Mouse (Mus musculus) stomach, postnatal 0 days (tissue): ENCODE results near the gene Gm20425.

Experiments
- CTCF ChIP-seq: IDR thresholded peaks from 2 replicates; pipeline ENCODE4 v1.5.1; 2016; ENCODE audit warnings: antibody characterized with exemption, low read depth, mild to moderate bottlenecking, moderate library complexity
- EP300 ChIP-seq: optimal IDR thresholded peaks from 2 replicates; pipeline ENCODE3; 2016; ENCODE audit warnings: antibody characterized with exemption

- TF ChIP-seq EP300 = no peak
- TF ChIP-seq CTCF = no peak
These were observed 49.1 kb downstream of the Gm20425 start for GRCm38 (mm10) chr9:103180807-103181565.
